Mouse (Mus musculus) kidney, adult 2 months (tissue): Measurements from ENCODE around the gene Foxp1. TPM values are rescaled to one million over a fixed set of nuclear protein-coding genes. Genes with fewer than 3 reads are reported as not detected.

ENCODE experiments used
- DNase-seq: peaks from one replicate; pipeline ENCODE4 v3.0.0; 2021
- H3K27ac ChIP-seq: fragments of 200-500 bp; 2 replicates; pipeline ENCODE4 v1.5.1; 2012; ENCODE audit warnings: low read depth, low read length, control low read depth, inconsistent platforms; ENCODE audit not compliant: insufficient read depth
- H3K27me3 ChIP-seq: fragments of 200-500 bp; replicated peaks from 2 replicates; pipeline ENCODE4 v1.6.1; 2012; ENCODE audit warnings: mild to moderate bottlenecking, moderate library complexity, low read length, inconsistent platforms; ENCODE audit not compliant: control insufficient read depth, insufficient read depth
- H3K36me3 ChIP-seq: fragments of 200-500 bp; 2 replicates; pipeline ENCODE4 v1.6.1; 2012; ENCODE audit warnings: mild to moderate bottlenecking, moderate library complexity, low read length, inconsistent platforms; ENCODE audit not compliant: control insufficient read depth, insufficient read depth
- H3K4me1 ChIP-seq: fragments of 200-500 bp; 2 replicates; pipeline ENCODE4 v1.6.1; 2011; ENCODE audit warnings: low read length; ENCODE audit not compliant: control insufficient read depth, insufficient read depth
- H3K4me3 ChIP-seq: fragments of 200-500 bp; 2 replicates; pipeline ENCODE4 v1.5.1; 2011; ENCODE audit warnings: mild to moderate bottlenecking, low read depth, low read length, control low read depth; ENCODE audit not compliant: insufficient read depth
- CTCF ChIP-seq: fragments of 200-500 bp; conservative IDR thresholded peaks from 2 replicates; pipeline ENCODE4 v1.5.1; 2011; ENCODE audit warnings: low read depth, mild to moderate bottlenecking, control low read depth, low read length, moderate library complexity, mixed read lengths; ENCODE audit not compliant: insufficient read depth, insufficient read length
- POLR2A ChIP-seq: fragments of 200-500 bp; IDR thresholded peaks from one replicate; pipeline ENCODE4 v1.6.1; 2011; ENCODE audit warnings: low read depth, low read length, control low read depth
- WGBS: fragments of 180-500 bp; shearing (Covaris S2); methylation state at CpG from one replicate; pipeline ENCODE4 v1.1.7; 2018; 5-methylcytosine and 5-hydroxymethylcytosine counted together
- polyA plus RNA-seq: library from polyadenylated mRNA; depleted of rRNA; stranded (reverse); fragments of >200 nt; gene quantifications from 2 replicates; pipeline ENCODE4 v1.2.3, GENCODE M21; 2012

Foxp1 gene
- polyA plus RNA-seq, 1 experiment: 32.8 TPM

GRCm38 (mm10) chr6:99347836-99348235, 174.7 kb downstream of the Foxp1 start:
- Histone ChIP-seq H3K4me3 (no peak overlapping the region), H3K27me3 (no peaks in the 10 kb centered on the region), H3K4me1 (no peaks in the 10 kb centered on the region), H3K36me3 (no peaks in the 10 kb centered on the region), H3K27ac (no peak overlapping the region)
- WGBS: 60% methylated on average over 10 of the region's 10 CpGs
- no peak for DNase-seq
- TF ChIP-seq CTCF (no peak), POLR2A (no peak)

DNA sequence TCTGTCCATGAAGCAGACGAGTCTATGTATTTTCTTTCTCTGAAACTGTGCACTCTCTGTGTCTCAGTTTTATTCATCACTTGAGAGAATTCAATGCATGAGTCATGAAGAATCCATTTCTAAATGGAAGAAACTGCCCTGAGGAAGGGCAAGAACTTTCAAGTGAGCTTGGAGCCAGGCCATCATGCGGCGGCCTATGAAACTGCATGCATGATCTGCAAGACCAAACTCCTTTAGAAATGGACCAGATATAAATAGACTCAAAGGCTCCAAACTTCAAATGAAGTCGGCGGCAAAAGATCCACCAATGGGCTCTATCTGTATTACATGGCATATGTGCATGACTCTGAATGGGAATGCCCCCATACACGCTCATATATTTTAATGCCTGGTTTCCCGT, 177.6 kb downstream of the Foxp1 start:
- Histone ChIP-seq H3K27me3 (no peaks in the 10 kb centered on the region), H3K36me3 (no peaks in the 10 kb centered on the region), H3K4me3 (no peak overlapping the region), H3K27ac (no peak overlapping the region), H3K4me1 (no peaks in the 10 kb centered on the region)
- no peak for DNase-seq
- TF ChIP-seq CTCF (no peak), POLR2A (no peak)
- WGBS: 97% methylated on average over 7 of the region's 7 CpGs

DNA sequence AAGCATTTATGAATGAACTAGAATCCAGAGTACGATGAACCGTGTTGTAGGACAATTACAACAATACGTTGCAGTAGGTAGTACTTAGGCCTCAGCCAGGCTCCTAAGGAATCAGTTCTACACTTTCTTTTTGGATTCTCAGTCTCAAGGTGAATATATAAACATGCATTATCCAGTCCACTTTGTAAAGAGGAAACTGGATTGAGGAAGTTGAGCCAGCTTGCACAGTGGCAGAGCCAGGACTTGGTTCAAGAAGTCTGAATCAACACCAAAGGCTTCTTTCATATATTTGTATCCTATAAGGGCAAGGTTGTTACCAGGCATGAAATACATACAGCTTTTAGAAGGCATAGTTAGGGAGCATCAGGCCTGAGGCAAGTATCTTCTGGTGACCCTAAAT, 178.2 kb downstream of the Foxp1 start:
- Histone ChIP-seq H3K4me3 (no peak overlapping the region), H3K36me3 (no peaks in the 10 kb centered on the region), H3K27me3 (no peaks in the 10 kb centered on the region), H3K27ac (no peak overlapping the region), H3K4me1 (no peaks in the 10 kb centered on the region)
- no peak for DNase-seq
- WGBS: 81% methylated on average over 3 of the region's 3 CpGs
- TF ChIP-seq POLR2A (no peak), CTCF (no peak)

DNA sequence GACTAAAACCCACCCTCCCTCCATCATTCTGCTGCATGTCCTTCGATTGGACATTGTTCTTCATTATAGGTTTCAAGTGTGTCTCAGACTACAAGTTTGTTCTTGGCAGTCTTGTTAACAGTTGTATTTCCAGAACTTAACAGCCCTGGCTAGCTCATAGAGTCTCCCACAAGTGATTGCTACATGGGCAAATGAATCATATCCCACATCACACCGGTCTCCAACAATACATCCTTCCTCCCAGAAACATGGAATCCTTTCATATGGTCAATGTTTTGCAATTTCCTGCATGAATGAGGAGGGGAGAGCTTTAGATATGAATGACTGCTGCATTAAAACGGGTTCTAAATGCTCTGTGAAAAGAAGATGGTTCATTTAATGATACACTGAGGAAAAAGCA, 178.7 kb downstream of the Foxp1 start:
- no peaks in the 10 kb centered on the region for H3K4me1 ChIP-seq
- H3K36me3 ChIP-seq: no peaks in the 10 kb centered on the region
- WGBS: 86% methylated on average over 3 of the region's 3 CpGs
- no peak for DNase-seq
- H3K4me3 ChIP-seq: no peak overlapping the region
- TF ChIP-seq POLR2A (no peak), CTCF (no peak)
- H3K27me3 ChIP-seq: no peaks in the 10 kb centered on the region
- H3K27ac ChIP-seq: no peak overlapping the region

- Histone ChIP-seq H3K27me3 (no peaks in the 10 kb centered on the region), H3K27ac (no peak overlapping the region), H3K4me3 (no peak overlapping the region), H3K4me1 (no peaks in the 10 kb centered on the region), H3K36me3 (no peaks in the 10 kb centered on the region)
- WGBS: 98% methylated on average over 3 of the region's 3 CpGs
- no peak for DNase-seq
- TF ChIP-seq POLR2A (no peak), CTCF (no peak)
Measured at GRCm38 (mm10) chr6:99342416-99342815, 180.1 kb downstream of the Foxp1 start.

- TF ChIP-seq CTCF (no peak), POLR2A (no peak)
- Histone ChIP-seq H3K4me3 (no peak overlapping the region), H3K4me1 (no peaks in the 10 kb centered on the region), H3K27ac (no peak overlapping the region), H3K36me3 (no peaks in the 10 kb centered on the region), H3K27me3 (no peaks in the 10 kb centered on the region)
- no peak for DNase-seq
- WGBS: 94% methylated on average over 4 of the region's 4 CpGs
Measured at GRCm38 (mm10) chr6:99340902-99341301, 181.6 kb downstream of the Foxp1 start.

DNA sequence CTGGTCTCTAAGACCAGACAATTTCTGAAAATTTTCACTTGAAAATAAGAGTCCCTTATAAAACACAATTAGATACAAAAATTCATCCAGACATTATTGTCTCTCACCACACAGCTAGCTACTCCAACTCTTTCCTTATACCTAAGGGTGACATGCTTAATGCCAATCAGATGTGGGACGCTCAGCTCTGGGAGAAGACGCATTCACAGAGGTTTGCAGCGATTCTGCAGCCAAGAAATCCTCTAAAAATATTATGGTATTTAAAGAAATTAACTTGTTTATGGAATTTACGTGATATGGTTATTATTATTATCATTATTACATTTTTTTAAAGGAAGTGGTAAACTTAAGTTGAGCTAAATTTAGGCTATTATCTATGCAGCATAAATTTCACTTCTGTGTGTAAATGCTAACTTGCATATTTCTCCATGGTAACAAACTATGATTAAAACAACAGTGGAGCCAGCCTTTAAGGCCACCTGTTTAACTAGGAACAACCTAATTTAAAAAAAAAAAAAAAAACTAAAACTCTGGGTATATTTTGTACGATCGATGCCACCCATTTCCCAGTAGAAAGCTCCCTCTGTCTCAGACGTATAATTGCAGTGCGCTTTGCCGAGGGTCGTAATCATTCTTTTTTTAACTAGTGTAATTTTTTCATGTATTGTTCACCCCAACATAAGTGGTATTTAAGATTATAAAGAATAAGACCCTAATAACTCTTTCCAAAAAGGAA, 182.4 kb downstream of the Foxp1 start:
- H3K4me1 ChIP-seq: no peaks in the 10 kb centered on the region
- TF ChIP-seq POLR2A (no peak), CTCF (no peak)
- H3K27ac ChIP-seq: no peak overlapping the region
- no peaks in the 10 kb centered on the region for H3K36me3 ChIP-seq
- WGBS: 94% methylated on average over 10 of the region's 10 CpGs
- no peaks in the 10 kb centered on the region for H3K27me3 ChIP-seq
- H3K4me3 ChIP-seq: no peak overlapping the region
- DNase-seq: no peak
